20 mouse cellular contexts compared by ENCODE assay signal in the genomic region with DNA sequence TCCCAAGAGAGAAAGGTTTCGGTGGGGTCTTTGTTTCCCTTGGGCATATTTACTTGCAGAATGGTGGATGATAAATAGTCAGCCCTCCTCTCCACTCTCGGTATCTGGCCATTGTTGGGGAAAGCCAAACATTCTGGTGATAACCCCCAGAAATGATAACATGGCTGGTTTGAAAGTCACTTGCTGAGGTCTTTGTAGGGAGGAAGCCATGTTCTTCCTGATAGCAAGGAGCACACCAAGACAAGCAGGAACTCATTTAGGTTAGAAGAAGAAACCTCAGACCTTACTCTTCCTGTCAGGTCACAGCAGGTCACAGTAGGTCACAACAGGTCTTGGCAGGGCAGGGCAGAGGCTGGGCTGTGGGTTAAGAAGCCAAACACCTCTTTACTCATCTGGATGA.
DNase-seq lines count a peak whose midpoint lies in the region; ATAC-seq and TF ChIP-seq lines count a peak whose summit lies in the region.
"Had no signal": no experiment of that assay in that cellular context is flagged by ENCODE, and none has a peak within 500 bp of the region (broad histone marks: within the 10 kb centered on the region; RNA-seq: fewer than 3 reads in every experiment).

No protein-coding gene starts in this region.

- H3K27ac ChIP-seq in midbrain, postnatal 0 days (ENCODE audit: low read depth, low read length), result no peak overlapping the region
- no peak overlapping the region for H3K27ac ChIP-seq in hindbrain, postnatal 0 days
- H3K27ac ChIP-seq: embryonic facial prominence, embryonic 12.5 days; hindbrain, embryonic 10.5 days; left cerebral cortex, adult 2 months; liver, embryonic 13.5 days had no signal

- no peaks in the 10 kb centered on the region for H3K9me3 ChIP-seq in megakaryocyte, embryonic 14.5 days
- no peaks in the 10 kb centered on the region for H3K9me3 ChIP-seq in midbrain, postnatal 0 days (ENCODE audit: low read length)
- no peaks in the 10 kb centered on the region for H3K9me3 ChIP-seq in hindbrain, postnatal 0 days (ENCODE audit: low read length)
- H3K9me3 ChIP-seq: embryonic facial prominence, embryonic 12.5 days; hindbrain, embryonic 10.5 days; liver, embryonic 13.5 days had no signal

- peak; percentile 9 for DNase-seq in thymus, postnatal 0 days (ENCODE audit: low spot score)
- no peak for DNase-seq in thymus, postnatal 14 days
- no peak for DNase-seq in midbrain, postnatal 0 days (ENCODE audit: low spot score)
- no peak for DNase-seq in hindbrain, postnatal 0 days (ENCODE audit: low spot score)
- DNase-seq in embryo, embryonic 11 days, result no peak
- DNase-seq: adrenal gland, postnatal 25 days; cerebellum, adult 9-11 months; forebrain, postnatal 0 days; gastrocnemius, postnatal 25 days; kidney, adult 11 months; liver, embryonic 13.5 days; lung, adult 2 months; thymus, postnatal 4 days had no signal

- H3K4me1 ChIP-seq in megakaryocyte, embryonic 14.5 days, result peaks cover 100% of the 10 kb centered on the region
- no peaks in the 10 kb centered on the region for H3K4me1 ChIP-seq in midbrain, postnatal 0 days (ENCODE audit: insufficient read depth, low read length)
- no peaks in the 10 kb centered on the region for H3K4me1 ChIP-seq in hindbrain, postnatal 0 days (ENCODE audit: insufficient read depth, low read length)

- WGBS in midbrain, postnatal 0 days, result 85% methylated on average over 2 of the region's 2 CpGs
- WGBS in hindbrain, postnatal 0 days, result 82% methylated on average over 2 of the region's 2 CpGs

- H3K9ac ChIP-seq in midbrain, postnatal 0 days (replicated peaks; ENCODE audit: low read length, poor library complexity, severe bottlenecking), result no peak overlapping the region
- H3K9ac ChIP-seq in hindbrain, postnatal 0 days (replicated peaks; ENCODE audit: low read length), result no peak overlapping the region
- H3K9ac ChIP-seq: embryonic facial prominence, embryonic 12.5 days; forebrain, postnatal 0 days; liver, embryonic 13.5 days had no signal

- no peak for TF ChIP-seq CTCF in midbrain, postnatal 0 days (IDR thresholded peaks at IDR 0.05)
- TF ChIP-seq CTCF in hindbrain, postnatal 0 days (IDR thresholded peaks at IDR 0.05; ENCODE audit: low read depth), result no peak

- no peaks in the 10 kb centered on the region for H3K27me3 ChIP-seq in megakaryocyte, embryonic 14.5 days (replicated peaks)
- H3K27me3 ChIP-seq in midbrain, postnatal 0 days (ENCODE audit: insufficient read depth, low read length), result no peaks in the 10 kb centered on the region
- no peaks in the 10 kb centered on the region for H3K27me3 ChIP-seq in hindbrain, postnatal 0 days (ENCODE audit: insufficient read depth, low read length)
- H3K27me3 ChIP-seq: embryonic facial prominence, embryonic 12.5 days; liver, embryonic 13.5 days had no signal

- peak overlapping the region; percentile 64 for H3K4me3 ChIP-seq in megakaryocyte, embryonic 14.5 days (replicated peaks)
- H3K4me3 ChIP-seq in midbrain, postnatal 0 days (ENCODE audit: low read depth, low read length), result no peak overlapping the region
- H3K4me3 ChIP-seq in hindbrain, postnatal 0 days (ENCODE audit: low read length), result no peak overlapping the region
- H3K4me3 ChIP-seq: embryonic facial prominence, embryonic 12.5 days; hindbrain, embryonic 10.5 days; left cerebral cortex, adult 2 months; liver, embryonic 13.5 days had no signal

- H3K4me2 ChIP-seq in midbrain, postnatal 0 days (ENCODE audit: low read depth, low read length, poor library complexity, severe bottlenecking), result no peak overlapping the region
- H3K4me2 ChIP-seq in hindbrain, postnatal 0 days (ENCODE audit: low read depth, low read length), result no peak overlapping the region
- H3K4me2 ChIP-seq: embryonic facial prominence, embryonic 12.5 days; liver, embryonic 13.5 days; midbrain, embryonic 11.5 days had no signal

- no peaks in the 10 kb centered on the region for H3K36me3 ChIP-seq in megakaryocyte, embryonic 14.5 days (replicated peaks; ENCODE audit: low read length)
- H3K36me3 ChIP-seq in midbrain, postnatal 0 days (ENCODE audit: insufficient read depth, low read length), result no peaks in the 10 kb centered on the region
- no peaks in the 10 kb centered on the region for H3K36me3 ChIP-seq in hindbrain, postnatal 0 days (ENCODE audit: insufficient read depth, low read length)
- H3K36me3 ChIP-seq: embryonic facial prominence, embryonic 12.5 days; hindbrain, embryonic 10.5 days; liver, embryonic 13.5 days had no signal

- ATAC-seq in common myeloid progenitor, adult 5-6 weeks (replicated peaks; ENCODE audit: low read depth, poor library complexity, severe bottlenecking), result peak; percentile 34
- no peak for ATAC-seq in midbrain, postnatal 0 days (ENCODE audit: low FRiP score)
- ATAC-seq in hindbrain, postnatal 0 days, result no peak
- ATAC-seq: forebrain, postnatal 0 days; hindbrain, embryonic 16.5 days had no signal
